Mouse (Mus musculus): ENCODE results near the gene Aqp3. TPM values are rescaled to one million over a fixed set of nuclear protein-coding genes. Genes with fewer than 3 reads are reported as not detected.
"Not testable (repeated sequence)": the region's sequence is repeated elsewhere in the genome, so short reads cannot be mapped to it uniquely, and the experiment has no call there.

Gene Aqp3
- polyA plus RNA-seq, 1 experiment from 2014 or later: 0.97 TPM

DNA sequence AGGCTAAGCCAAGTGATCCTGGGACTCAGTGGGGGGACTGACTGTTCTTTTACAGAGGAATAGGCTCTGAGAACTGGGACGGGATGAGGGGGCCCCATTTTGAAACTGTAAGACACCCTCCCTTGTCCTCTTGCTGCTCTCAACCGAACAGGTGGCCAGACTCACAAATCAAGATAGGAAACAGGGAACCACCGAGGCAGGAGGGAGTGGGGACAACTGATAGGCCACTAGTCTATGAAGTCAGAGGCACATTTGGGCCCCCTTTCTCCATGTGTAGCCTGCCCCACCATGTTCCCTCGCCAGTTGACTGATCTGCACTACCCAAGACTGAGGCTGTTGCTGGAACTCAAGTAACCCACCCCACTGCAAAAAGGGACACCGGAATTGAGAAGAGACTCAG lies 1.2 kb downstream of the Aqp3 start:
- Histone ChIP-seq H3K9ac (no peak overlapping the region), H3K36me3 (no peaks in the 10 kb centered on the region), H3K4me3 (no peak overlapping the region), H3K4me1 (peaks cover 14% of the 10 kb centered on the region), H3K27ac (no peak overlapping the region), H3K9me3 (replicated peaks) (no peaks in the 10 kb centered on the region), H3K4me2 (replicated peaks) (no peak overlapping the region), H3K27me3 (peaks cover 35% of the 10 kb centered on the region)
- 71% methylated on average over 5 of the region's 5 CpGs for WGBS
- no peak for ATAC-seq (ENCODE audit: low FRiP score)

DNA sequence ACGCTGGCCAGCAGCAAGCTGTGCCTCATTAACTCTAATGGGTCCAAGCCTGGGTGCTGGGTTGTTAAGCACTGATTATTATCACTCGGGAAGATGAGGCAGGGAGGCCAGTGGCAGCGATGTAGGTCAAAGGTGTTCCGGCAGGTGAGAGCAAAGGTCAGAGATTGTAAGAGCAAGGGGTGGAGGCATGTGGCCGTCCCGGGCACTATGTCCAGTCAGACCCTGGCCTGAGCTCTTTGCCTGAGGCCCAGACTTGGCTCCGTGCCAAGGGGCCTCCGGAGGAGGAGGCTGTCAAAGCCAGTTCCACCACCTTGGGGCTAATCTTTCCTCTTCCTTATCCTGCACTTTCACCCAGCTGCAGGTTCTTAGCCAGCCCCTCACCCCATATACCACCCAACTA lies 1.8 kb downstream of the Aqp3 start:
- Histone ChIP-seq H3K9me3 (replicated peaks) (no peaks in the 10 kb centered on the region), H3K9ac (no peak overlapping the region), H3K36me3 (no peaks in the 10 kb centered on the region), H3K4me2 (replicated peaks) (no peak overlapping the region), H3K27ac (no peak overlapping the region), H3K4me3 (no peak overlapping the region), H3K27me3 (peaks cover 35% of the 10 kb centered on the region), H3K4me1 (peaks cover 14% of the 10 kb centered on the region)
- 79% methylated on average over 8 of the region's 8 CpGs for WGBS
- no peak for ATAC-seq (ENCODE audit: low FRiP score)

DNA sequence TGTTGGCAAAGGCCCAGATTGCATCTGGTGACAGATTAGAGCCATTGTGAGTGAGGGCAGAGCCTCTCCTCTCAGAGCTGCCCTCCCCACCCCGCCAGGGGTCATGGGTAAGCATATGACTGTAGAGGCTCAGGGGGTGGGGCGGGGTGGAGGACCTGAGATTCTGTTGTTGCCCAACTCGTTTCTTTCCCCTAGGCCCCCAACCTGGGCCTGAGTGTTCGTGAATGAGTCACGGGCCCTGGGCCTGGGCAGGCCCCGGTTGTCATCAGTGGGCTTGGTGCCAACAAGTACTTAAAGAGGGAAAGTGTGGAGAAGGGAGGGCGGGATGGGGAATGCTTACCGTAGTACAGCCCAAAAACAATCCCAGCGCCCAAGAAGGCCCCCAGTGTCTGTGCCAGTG lies 3.6 kb downstream of the Aqp3 start:
- Histone ChIP-seq H3K27ac (no peak overlapping the region), H3K4me3 (no peak overlapping the region), H3K27me3 (peaks cover 33% of the 10 kb centered on the region), H3K4me2 (replicated peaks) (no peak overlapping the region), H3K4me1 (peaks cover 14% of the 10 kb centered on the region), H3K9me3 (replicated peaks) (no peaks in the 10 kb centered on the region), H3K9ac (no peak overlapping the region), H3K36me3 (no peaks in the 10 kb centered on the region)
- WGBS: 78% methylated on average over 9 of the region's 9 CpGs
- no peak for ATAC-seq (ENCODE audit: low FRiP score)

DNA sequence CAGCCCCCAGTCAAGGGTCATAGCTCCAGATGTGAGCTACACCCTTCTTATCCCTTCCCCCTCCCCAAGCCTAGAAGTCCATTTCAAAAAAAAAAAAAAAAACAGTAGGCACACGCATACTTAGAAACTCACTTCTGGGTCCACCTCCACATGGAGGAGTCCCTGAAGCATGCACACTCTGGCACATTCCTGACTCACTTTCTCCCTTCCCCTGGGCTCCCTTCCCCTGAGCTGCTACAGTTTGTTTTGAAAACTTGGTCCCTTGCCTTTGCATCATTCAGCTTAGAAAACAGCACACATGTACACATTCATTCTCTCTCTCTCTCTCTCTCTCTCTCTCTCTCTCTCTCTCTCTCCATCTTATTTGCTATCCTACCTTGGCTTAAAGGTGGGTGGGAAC lies 5.0 kb downstream of the Aqp3 start:
- no peaks in the 10 kb centered on the region for H3K9me3 ChIP-seq (replicated peaks)
- no peak overlapping the region for H3K4me3 ChIP-seq
- peaks cover 24% of the 10 kb centered on the region for H3K27me3 ChIP-seq
- H3K4me1 ChIP-seq: peaks cover 5% of the 10 kb centered on the region; the same call in 1 of the 2 replicates
- H3K27ac ChIP-seq: no peak overlapping the region
- H3K4me2 ChIP-seq (replicated peaks): no peak overlapping the region
- WGBS: 83% methylated on average over 1 of the region's 1 CpGs
- no peak for ATAC-seq (ENCODE audit: low FRiP score)
- H3K9ac ChIP-seq: no peak overlapping the region
- no peaks in the 10 kb centered on the region for H3K36me3 ChIP-seq

DNA sequence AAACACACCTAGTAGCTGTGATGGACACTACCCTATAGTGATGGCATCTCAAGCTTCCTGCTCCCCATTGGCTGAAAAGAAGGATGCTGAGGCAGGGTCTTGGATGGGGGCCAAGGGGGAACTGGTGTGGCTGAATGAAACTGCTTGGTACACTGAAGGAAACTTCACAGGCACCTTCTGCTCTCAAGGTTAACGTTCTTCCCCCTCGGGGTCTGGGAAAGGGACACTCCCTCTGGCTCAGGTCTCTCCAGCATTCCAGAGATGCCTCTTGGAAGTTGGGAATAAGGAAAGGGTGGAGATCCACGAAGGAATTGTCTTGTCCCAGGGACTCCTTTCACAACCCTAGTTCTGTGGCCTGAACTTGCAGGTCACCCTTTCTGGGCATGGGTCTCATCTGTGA lies 6.6 kb downstream of the Aqp3 start:
- H3K9me3 ChIP-seq (replicated peaks): no peaks in the 10 kb centered on the region
- no peak overlapping the region for H3K4me3 ChIP-seq
- H3K27me3 ChIP-seq: peaks cover 8% of the 10 kb centered on the region
- ATAC-seq (ENCODE audit: low FRiP score): no peak
- 56% methylated on average over 3 of the region's 3 CpGs for WGBS
- no peaks in the 10 kb centered on the region for H3K36me3 ChIP-seq
- no peak overlapping the region for H3K4me2 ChIP-seq (replicated peaks)
- H3K9ac ChIP-seq: no peak overlapping the region
- no peak overlapping the region for H3K27ac ChIP-seq
- 0 out of 2 replicates have a peak, but pooled peaks cover 2% of the 10 kb centered on the region for H3K4me1 ChIP-seq

DNA sequence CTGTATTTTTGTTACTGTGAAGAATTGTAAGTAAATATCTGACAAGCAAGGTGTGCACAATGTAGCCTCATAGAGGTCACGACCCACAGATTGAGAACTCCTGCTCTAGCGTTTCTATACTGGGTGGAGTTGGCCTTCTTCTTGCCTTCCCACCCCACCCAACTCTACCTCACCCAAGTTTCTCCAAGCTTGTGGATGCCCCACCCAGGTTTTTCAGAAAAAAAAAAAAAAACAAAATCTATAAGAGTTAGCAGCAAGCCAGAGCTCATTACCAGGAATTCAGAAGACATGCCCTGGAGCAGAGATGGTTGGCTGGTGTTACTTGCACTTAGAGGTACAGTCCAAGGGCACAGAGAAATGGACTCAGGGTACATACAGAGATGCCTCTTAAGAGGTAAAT lies 8.3 kb downstream of the Aqp3 start:
- H3K9ac ChIP-seq: no peak overlapping the region
- H3K9me3 ChIP-seq (replicated peaks): no peaks in the 10 kb centered on the region
- no peaks in the 10 kb centered on the region for H3K4me1 ChIP-seq
- H3K4me3 ChIP-seq: no peak overlapping the region
- no peaks in the 10 kb centered on the region for H3K36me3 ChIP-seq
- 76% methylated on average over 2 of the region's 2 CpGs for WGBS
- no peaks in the 10 kb centered on the region for H3K27me3 ChIP-seq
- no peak for ATAC-seq (ENCODE audit: low FRiP score)
- no peak overlapping the region for H3K4me2 ChIP-seq (replicated peaks)
- no peak overlapping the region for H3K27ac ChIP-seq

DNA sequence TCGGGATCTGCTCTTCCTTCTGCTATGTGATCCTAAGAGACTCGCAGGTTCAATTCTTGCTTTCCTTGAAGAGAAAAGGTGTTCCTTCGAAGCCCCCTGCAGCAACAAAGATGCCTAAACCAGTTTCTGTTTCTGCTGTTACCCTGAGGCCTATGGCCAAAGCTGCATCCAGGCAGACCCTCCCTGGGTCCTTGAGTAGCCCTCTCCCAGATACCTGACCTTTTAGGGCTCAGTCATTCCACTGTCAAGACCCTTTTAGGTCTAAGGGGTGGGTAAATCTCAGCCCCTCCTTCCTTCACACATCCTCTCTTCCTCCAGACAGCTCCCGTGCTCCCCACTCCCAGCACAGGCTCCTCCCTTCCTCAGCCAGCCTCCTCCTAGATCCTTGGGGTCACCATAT lies 8.8 kb downstream of the Aqp3 start:
- Histone ChIP-seq H3K4me3 (no peak overlapping the region), H3K9me3 (replicated peaks) (no peaks in the 10 kb centered on the region), H3K4me2 (replicated peaks) (no peak overlapping the region), H3K27me3 (no peaks in the 10 kb centered on the region), H3K4me1 (no peaks in the 10 kb centered on the region), H3K27ac (no peak overlapping the region), H3K36me3 (no peaks in the 10 kb centered on the region), H3K9ac (no peak overlapping the region)
- ATAC-seq (ENCODE audit: low FRiP score): no peak
- 86% methylated on average over 4 of the region's 4 CpGs for WGBS

DNA sequence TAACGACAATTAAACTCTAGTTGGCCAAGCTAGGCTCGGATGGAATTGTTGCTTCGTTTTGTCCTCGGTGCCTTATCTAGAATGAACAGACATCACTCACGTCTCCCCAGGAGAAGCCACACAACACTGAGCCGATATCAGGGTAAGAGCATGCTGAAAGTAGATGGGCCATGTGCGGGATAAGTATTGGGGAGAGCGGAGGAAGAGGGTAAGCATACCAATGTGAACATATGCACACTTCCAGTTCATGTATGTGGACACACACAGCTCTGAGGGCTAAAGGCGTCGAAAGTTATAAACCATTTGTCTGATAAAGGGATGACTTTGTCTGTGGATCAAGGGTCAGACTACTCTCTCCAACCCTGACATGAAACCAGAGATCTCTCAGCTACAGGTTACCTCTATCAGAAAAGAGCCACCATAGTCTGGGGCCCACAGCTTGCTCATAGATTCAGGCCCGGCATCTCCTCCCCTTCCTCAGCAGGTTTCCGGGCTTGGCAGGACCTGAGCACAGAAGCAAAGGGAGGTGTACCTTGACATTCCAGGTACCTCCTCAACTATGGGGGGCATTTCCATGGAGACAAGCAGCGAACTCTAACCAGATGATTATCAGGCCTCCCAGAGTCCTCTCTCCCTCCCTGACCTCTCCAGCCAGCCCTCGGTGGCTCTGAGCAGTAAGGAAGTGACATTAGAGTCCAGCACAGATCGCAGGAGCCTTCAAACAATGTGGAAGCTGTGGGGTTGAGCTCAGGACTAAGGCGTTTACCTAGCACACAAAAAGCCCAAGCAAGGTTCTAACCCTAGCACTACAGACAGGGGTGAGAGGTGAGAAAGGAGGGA lies 10.3 kb downstream of the Aqp3 start:
- Histone ChIP-seq H3K9ac (no peak overlapping the region), H3K4me2 (replicated peaks) (no peak overlapping the region), H3K27me3 (no peaks in the 10 kb centered on the region), H3K4me1 (no peaks in the 10 kb centered on the region), H3K4me3 (no peak overlapping the region), H3K9me3 (replicated peaks) (no peaks in the 10 kb centered on the region), H3K36me3 (no peaks in the 10 kb centered on the region), H3K27ac (no peak overlapping the region)
- 81% methylated on average over 16 of the region's 16 CpGs for WGBS
- ATAC-seq (ENCODE audit: low FRiP score): no peak

DNA sequence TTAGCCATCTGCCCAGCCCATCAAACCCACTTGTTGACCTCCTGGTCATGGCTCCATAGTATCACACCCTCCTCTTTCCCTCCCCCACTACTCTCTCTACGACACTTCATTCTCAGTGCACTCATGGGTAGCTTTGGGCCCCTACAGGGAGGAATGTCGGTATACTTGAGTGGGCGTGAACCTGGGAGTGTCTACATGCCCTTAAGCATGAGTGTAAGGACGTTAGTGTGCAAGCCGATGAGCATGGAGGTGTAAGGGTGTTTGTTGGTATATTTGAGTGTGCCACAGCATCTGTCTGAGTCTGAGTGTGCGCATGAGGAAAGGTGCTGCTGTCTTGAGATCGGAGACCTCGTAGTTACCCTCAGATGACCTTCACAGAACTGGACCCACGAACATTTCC lies 11.0 kb downstream of the Aqp3 start:
- H3K4me2 ChIP-seq (replicated peaks): no peak overlapping the region
- no peak overlapping the region for H3K9ac ChIP-seq
- H3K4me1 ChIP-seq: no peaks in the 10 kb centered on the region
- ATAC-seq (ENCODE audit: low FRiP score): no peak
- no peak overlapping the region for H3K4me3 ChIP-seq
- 80% methylated on average over 9 of the region's 9 CpGs for whole genome bisulfite sequencing
- no peak overlapping the region for H3K27ac ChIP-seq
- H3K27me3 ChIP-seq: no peaks in the 10 kb centered on the region
- no peaks in the 10 kb centered on the region for H3K36me3 ChIP-seq
- H3K9me3 ChIP-seq (replicated peaks): no peaks in the 10 kb centered on the region

DNA sequence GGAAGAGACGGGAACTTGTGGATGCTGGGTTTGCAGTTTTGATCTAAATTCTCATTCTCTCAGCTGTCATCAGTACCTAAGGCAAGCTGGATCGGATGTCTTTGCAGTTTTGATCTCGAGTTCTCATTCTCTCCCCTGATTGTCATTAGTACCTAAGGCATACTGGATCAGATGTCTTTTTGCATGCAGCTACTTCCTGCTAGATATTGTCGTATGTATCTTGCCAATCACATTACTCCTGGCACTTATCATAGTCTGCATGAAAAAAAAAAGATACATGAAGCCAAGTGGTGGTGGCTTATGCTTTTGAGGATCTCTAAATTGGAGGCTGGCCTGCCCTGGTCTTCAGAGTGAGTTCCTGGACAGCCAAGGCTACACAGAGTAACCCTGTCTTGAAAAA lies 13.2 kb downstream of the Aqp3 start:
- no peaks in the 10 kb centered on the region for H3K27me3 ChIP-seq
- no peaks in the 10 kb centered on the region for H3K36me3 ChIP-seq
- no peaks in the 10 kb centered on the region for H3K4me1 ChIP-seq
- no peak overlapping the region for H3K4me3 ChIP-seq
- H3K4me2 ChIP-seq (replicated peaks): no peak overlapping the region
- ATAC-seq (ENCODE audit: low FRiP score): no peak
- no peak overlapping the region for H3K27ac ChIP-seq
- H3K9me3 ChIP-seq (replicated peaks): no peaks in the 10 kb centered on the region
- H3K9ac ChIP-seq: no peak overlapping the region
- 90% methylated on average over 4 of the region's 4 CpGs for WGBS

DNA sequence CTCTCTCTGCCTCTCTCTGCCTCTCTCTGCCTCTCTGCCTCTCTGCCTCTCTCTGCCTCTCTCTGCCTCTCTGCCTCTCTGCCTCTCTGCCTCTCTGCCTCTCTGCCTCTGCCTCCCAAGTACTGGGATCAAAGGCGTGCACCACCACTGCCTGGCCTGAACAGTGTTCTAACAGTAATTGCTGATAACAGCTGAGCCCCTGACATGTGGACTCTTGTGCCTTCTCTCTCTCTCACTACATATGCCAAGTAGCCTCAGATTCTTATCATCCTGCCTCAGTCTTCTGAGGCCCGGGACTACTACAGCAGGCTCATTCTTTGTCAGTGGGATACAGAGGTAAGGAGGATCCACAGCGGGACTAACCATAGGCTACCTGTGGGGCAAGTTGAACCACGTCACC lies 15.2 kb downstream of the Aqp3 start:
- not testable (repeated sequence) for H3K9ac ChIP-seq; H3K27me3 ChIP-seq; H3K9me3 ChIP-seq (replicated peaks); H3K27ac ChIP-seq; H3K4me2 ChIP-seq (replicated peaks); H3K4me3 ChIP-seq; H3K36me3 ChIP-seq; H3K4me1 ChIP-seq; ATAC-seq (ENCODE audit: low FRiP score)
- 67% methylated on average over 4 of the region's 4 CpGs for WGBS

DNA sequence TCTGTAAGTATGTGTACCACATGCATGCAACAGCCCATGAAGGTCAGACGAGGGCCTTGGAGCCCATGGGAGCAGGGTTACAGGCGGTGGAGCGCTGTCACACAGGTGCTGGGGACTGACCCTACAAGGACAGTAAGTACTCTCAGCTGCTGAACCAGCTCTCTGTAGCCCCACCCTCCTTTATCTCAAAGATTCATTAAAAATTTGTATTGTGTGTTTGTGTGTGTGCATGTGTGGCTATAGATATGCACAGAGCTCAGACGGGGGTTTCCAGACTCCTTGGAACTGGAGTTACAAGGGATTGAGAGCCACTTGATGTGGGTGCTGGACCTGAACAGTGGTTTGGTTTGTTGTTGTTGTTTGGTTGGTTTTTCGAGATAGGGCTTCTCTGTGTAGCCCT lies 16.2 kb downstream of the Aqp3 start:
- H3K9ac ChIP-seq: no peak overlapping the region
- no peak for ATAC-seq (ENCODE audit: low FRiP score)
- no peak overlapping the region for H3K4me2 ChIP-seq (replicated peaks)
- no peaks in the 10 kb centered on the region for H3K4me1 ChIP-seq
- no peaks in the 10 kb centered on the region for H3K36me3 ChIP-seq
- H3K4me3 ChIP-seq: no peak overlapping the region
- no peaks in the 10 kb centered on the region for H3K27me3 ChIP-seq
- H3K27ac ChIP-seq: no peak overlapping the region
- 79% methylated on average over 5 of the region's 5 CpGs for WGBS
- H3K9me3 ChIP-seq (replicated peaks): no peaks in the 10 kb centered on the region

DNA sequence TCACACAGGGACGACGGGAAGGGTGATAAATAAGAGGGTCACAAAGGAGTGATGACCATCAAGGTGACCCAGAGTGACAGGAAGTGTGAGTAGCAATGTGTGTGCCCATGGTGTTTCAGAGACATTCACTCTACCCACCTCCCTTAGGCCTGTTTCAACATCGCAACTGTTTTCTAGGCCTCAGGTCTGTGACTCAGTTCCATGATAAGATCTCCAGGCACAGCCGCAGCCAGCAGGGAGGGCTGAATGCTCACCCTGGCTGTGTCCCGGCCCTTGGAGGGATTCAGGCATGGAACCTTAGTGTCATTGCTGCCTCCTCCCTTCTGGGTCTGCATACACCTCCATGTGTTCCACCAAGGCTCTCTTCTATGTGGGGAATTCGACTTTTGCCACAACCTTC lies 19.3 kb downstream of the Aqp3 start:
- ATAC-seq (ENCODE audit: low FRiP score): no peak
- no peak overlapping the region for H3K27ac ChIP-seq
- H3K36me3 ChIP-seq: no peaks in the 10 kb centered on the region
- no peaks in the 10 kb centered on the region for H3K4me1 ChIP-seq
- no peak overlapping the region for H3K4me3 ChIP-seq
- no peaks in the 10 kb centered on the region for H3K9me3 ChIP-seq (replicated peaks)
- no peak overlapping the region for H3K4me2 ChIP-seq (replicated peaks)
- no peaks in the 10 kb centered on the region for H3K27me3 ChIP-seq
- WGBS: 84% methylated on average over 6 of the region's 6 CpGs
- no peak overlapping the region for H3K9ac ChIP-seq
